Mouse (Mus musculus): ENCODE measurements at regions not wholly inside any gene's neighbourhood (a gene's known extent, or its start where the extent isn't known, plus 50 kb on each side); places are given as distances from the start of the nearest gene placed in this dataset.

DNA sequence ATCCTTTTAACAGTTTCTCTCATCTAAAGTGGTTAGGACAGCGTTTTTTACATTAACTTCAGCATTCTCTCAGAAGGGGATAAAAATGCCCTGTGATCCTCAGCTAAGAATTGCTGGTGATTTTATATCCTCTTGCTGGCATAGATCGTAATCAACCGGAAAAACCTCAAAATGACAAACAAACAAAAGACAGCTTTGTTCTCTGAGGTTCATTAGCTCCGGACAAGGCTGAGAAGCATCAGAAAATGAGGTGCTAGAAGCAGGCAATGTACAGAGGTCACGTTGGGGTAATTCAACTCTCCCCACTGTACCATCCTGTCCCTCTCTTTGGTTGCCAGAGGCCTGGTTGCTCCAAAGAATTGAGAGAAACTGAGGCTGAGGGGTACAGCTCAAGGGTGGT is 120.0 kb upstream of the Astn2 start:
- TF ChIP-seq CTCF (IDR thresholded peaks at IDR 0.05; ENCODE audit: low read depth) (no peak), EP300 (optimal IDR thresholded peaks at IDR 0.05) (no peak)
- H3K4me2 ChIP-seq (replicated peaks; ENCODE audit: low read depth): no peak overlapping the region
- H3K9ac ChIP-seq (ENCODE audit: low read length): no peak overlapping the region
- no peak overlapping the region for H3K4me3 ChIP-seq (ENCODE audit: low read depth, low read length)
- H3K27me3 ChIP-seq (ENCODE audit: control insufficient read depth, insufficient read depth, low read length): no peaks in the 10 kb centered on the region
- H3K4me1 ChIP-seq (replicated peaks; ENCODE audit: control insufficient read depth, insufficient read depth): no peaks in the 10 kb centered on the region
- DNase-seq (ENCODE audit: low spot score): no peak
- no peaks in the 10 kb centered on the region for H3K36me3 ChIP-seq (ENCODE audit: control insufficient read depth, insufficient read depth, low read length)
- H3K9me3 ChIP-seq (ENCODE audit: control insufficient read depth, low read length): no peaks in the 10 kb centered on the region
- no peak overlapping the region for H3K27ac ChIP-seq (replicated peaks)
- ATAC-seq (ENCODE audit: low FRiP score, low TSS enrichment): no peak
- WGBS: 75% methylated on average over 5 of the region's 5 CpGs

DNA sequence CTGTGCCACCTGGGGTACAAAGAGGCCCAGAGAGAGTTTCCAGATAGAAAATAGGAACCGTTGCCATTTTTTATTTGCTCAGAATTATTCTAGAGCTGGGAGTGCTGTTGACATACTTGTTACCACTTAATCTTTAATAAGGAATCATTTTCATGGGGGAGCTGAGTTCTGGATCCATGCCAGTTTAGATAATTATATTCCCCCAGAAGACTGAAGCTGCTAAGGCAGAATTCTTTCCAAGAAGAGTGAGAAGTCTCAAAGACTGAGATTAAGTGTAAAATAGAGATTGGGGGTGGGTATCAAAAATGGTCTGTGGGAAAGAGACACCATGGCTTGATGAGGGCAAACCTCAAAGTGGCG is 119.5 kb upstream of the Astn2 start:
- WGBS: 67% methylated on average over 2 of the region's 2 CpGs
- no peaks in the 10 kb centered on the region for H3K36me3 ChIP-seq (ENCODE audit: control insufficient read depth, insufficient read depth, low read length)
- ATAC-seq (ENCODE audit: low FRiP score, low TSS enrichment) (no peak), DNase-seq (ENCODE audit: low spot score) (no peak)
- no peak overlapping the region for H3K4me3 ChIP-seq (ENCODE audit: low read depth, low read length)
- no peaks in the 10 kb centered on the region for H3K27me3 ChIP-seq (ENCODE audit: control insufficient read depth, insufficient read depth, low read length)
- no peak overlapping the region for H3K27ac ChIP-seq (replicated peaks)
- TF ChIP-seq EP300 (optimal IDR thresholded peaks at IDR 0.05) (no peak), CTCF (IDR thresholded peaks at IDR 0.05; ENCODE audit: low read depth) (no peak)
- H3K4me1 ChIP-seq (replicated peaks; ENCODE audit: control insufficient read depth, insufficient read depth): no peaks in the 10 kb centered on the region
- H3K4me2 ChIP-seq (replicated peaks; ENCODE audit: low read depth): no peak overlapping the region
- H3K9ac ChIP-seq (ENCODE audit: low read length): no peak overlapping the region
- no peaks in the 10 kb centered on the region for H3K9me3 ChIP-seq (ENCODE audit: control insufficient read depth, low read length)

GRCm38 (mm10) chr4:66523238-66523885 is 119.0 kb upstream of the Astn2 start:
- H3K36me3 ChIP-seq (ENCODE audit: control insufficient read depth, insufficient read depth, low read length): no peaks in the 10 kb centered on the region
- no peaks in the 10 kb centered on the region for H3K27me3 ChIP-seq (ENCODE audit: control insufficient read depth, insufficient read depth, low read length)
- no peaks in the 10 kb centered on the region for H3K4me1 ChIP-seq (replicated peaks; ENCODE audit: control insufficient read depth, insufficient read depth)
- ATAC-seq (ENCODE audit: low FRiP score, low TSS enrichment) (no peak), DNase-seq (ENCODE audit: low spot score) (peak; percentile 21)
- no peak overlapping the region for H3K4me3 ChIP-seq (ENCODE audit: low read depth, low read length)
- H3K4me2 ChIP-seq (replicated peaks; ENCODE audit: low read depth): no peak overlapping the region
- no peak overlapping the region for H3K9ac ChIP-seq (ENCODE audit: low read length)
- no peak for TF ChIP-seq EP300 (optimal IDR thresholded peaks at IDR 0.05)
- TF ChIP-seq CTCF (IDR thresholded peaks at IDR 0.05; ENCODE audit: low read depth): peak; percentile 76
- no peak overlapping the region for H3K27ac ChIP-seq (replicated peaks)
- H3K9me3 ChIP-seq (ENCODE audit: control insufficient read depth, low read length): no peaks in the 10 kb centered on the region
- 45% methylated on average over 8 of the region's 8 CpGs for WGBS

DNA sequence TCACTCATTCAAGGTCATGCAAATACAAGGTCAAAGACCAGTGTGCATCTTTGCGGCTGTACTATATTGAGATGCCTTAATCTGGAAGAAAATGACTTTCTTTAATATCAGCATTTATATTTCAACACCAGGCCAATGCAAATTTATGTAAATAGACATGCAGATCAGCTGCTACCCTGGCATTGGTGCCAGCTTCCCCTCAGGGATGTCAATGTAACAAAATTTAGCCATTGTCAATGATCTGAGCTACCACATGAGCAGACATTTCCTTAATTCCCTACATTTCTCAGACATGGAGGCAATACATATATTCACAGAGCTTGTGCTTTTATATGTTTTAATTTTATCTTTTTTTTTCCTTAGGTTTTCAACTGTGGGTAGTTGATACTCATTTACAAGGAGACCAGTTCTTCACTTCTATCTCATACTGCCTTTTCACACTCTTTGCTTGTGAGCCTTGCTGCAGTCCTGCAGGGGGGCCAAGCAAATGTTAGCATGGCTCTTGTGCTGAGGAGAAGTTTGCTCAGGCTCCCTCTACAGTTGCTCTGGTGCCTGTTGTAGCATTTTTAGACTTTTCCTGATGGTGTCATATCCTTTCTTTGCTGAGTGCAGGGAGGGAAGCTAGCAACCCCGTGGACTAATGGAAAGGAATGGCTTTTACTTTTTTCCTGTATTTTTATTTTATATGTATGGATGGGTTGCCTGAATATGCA is 117.8 kb upstream of the Astn2 start:
- no peaks in the 10 kb centered on the region for H3K4me1 ChIP-seq (replicated peaks; ENCODE audit: control insufficient read depth, insufficient read depth)
- H3K9me3 ChIP-seq (ENCODE audit: control insufficient read depth, low read length): no peaks in the 10 kb centered on the region
- H3K27ac ChIP-seq (replicated peaks): no peak overlapping the region
- H3K27me3 ChIP-seq (ENCODE audit: control insufficient read depth, insufficient read depth, low read length): no peaks in the 10 kb centered on the region
- H3K36me3 ChIP-seq (ENCODE audit: control insufficient read depth, insufficient read depth, low read length): no peaks in the 10 kb centered on the region
- ATAC-seq (ENCODE audit: low FRiP score, low TSS enrichment): no peak
- DNase-seq (ENCODE audit: low spot score): no peak
- no peak overlapping the region for H3K4me3 ChIP-seq (ENCODE audit: low read depth, low read length)
- WGBS: 77% methylated on average over 2 of the region's 2 CpGs
- TF ChIP-seq CTCF (IDR thresholded peaks at IDR 0.05; ENCODE audit: low read depth) (no peak), EP300 (optimal IDR thresholded peaks at IDR 0.05) (no peak)
- H3K4me2 ChIP-seq (replicated peaks; ENCODE audit: low read depth): no peak overlapping the region
- H3K9ac ChIP-seq (ENCODE audit: low read length): no peak overlapping the region

DNA sequence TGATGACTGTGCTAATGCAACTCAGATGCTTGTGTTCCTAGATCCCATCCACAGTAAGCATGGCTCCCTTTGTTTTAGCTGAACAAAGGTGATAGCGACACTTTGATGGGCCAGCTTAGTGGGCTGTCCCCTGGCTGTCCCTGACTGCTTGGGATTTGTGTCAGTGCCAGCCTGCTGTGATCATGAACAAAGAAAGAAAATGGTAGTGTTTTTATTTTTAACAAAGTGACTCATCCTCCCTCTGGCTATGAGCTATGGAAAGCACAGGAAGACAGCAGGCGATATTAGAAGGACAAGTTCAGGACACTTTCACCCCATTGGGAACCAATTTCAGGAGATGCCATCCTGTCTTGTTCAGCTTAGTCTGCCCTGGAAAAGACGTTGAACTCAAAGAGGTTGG is 116.4 kb upstream of the Astn2 start:
- DNase-seq (ENCODE audit: low spot score) (no peak), ATAC-seq (ENCODE audit: low FRiP score, low TSS enrichment) (no peak)
- Histone ChIP-seq H3K27me3 (ENCODE audit: control insufficient read depth, insufficient read depth, low read length) (no peaks in the 10 kb centered on the region), H3K27ac (replicated peaks) (no peak overlapping the region), H3K9me3 (ENCODE audit: control insufficient read depth, low read length) (no peaks in the 10 kb centered on the region), H3K9ac (ENCODE audit: low read length) (no peak overlapping the region), H3K4me1 (replicated peaks; ENCODE audit: control insufficient read depth, insufficient read depth) (no peaks in the 10 kb centered on the region), H3K4me2 (replicated peaks; ENCODE audit: low read depth) (no peak overlapping the region), H3K4me3 (ENCODE audit: low read depth, low read length) (no peak overlapping the region), H3K36me3 (ENCODE audit: control insufficient read depth, insufficient read depth, low read length) (no peaks in the 10 kb centered on the region)
- TF ChIP-seq CTCF (IDR thresholded peaks at IDR 0.05; ENCODE audit: low read depth): no peak
- TF ChIP-seq EP300 (optimal IDR thresholded peaks at IDR 0.05): no peak
- WGBS: 75% methylated on average over 3 of the region's 3 CpGs

DNA sequence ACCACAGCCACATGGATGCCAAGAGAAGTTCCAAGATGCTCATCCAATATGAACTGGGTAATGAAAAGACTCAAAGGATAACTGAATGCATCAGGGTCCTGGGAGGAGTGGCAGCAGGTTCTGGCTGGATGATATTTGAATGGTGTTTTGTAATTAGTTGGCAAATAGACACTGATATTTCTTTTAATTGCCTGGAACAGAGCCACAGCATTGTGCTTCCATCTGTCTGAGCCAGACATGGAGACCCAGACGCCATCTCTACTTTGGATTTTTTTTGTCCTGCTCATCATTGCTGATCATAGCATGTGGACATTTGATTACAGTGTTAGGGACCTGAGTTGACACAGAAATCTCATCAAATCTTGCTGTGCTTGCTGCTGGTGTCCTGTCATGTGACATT is 111.4 kb upstream of the Astn2 start:
- DNase-seq (ENCODE audit: low spot score) (no peak), ATAC-seq (ENCODE audit: low FRiP score, low TSS enrichment) (no peak)
- Histone ChIP-seq H3K36me3 (ENCODE audit: control insufficient read depth, insufficient read depth, low read length) (no peaks in the 10 kb centered on the region), H3K9me3 (ENCODE audit: control insufficient read depth, low read length) (no peaks in the 10 kb centered on the region), H3K4me3 (ENCODE audit: low read depth, low read length) (no peak overlapping the region), H3K9ac (ENCODE audit: low read length) (no peak overlapping the region), H3K4me2 (replicated peaks; ENCODE audit: low read depth) (no peak overlapping the region), H3K27me3 (ENCODE audit: control insufficient read depth, insufficient read depth, low read length) (no peaks in the 10 kb centered on the region), H3K27ac (replicated peaks) (no peak overlapping the region), H3K4me1 (replicated peaks; ENCODE audit: control insufficient read depth, insufficient read depth) (no peaks in the 10 kb centered on the region)
- WGBS: 68% methylated on average over 1 of the region's 1 CpGs
- TF ChIP-seq EP300 (optimal IDR thresholded peaks at IDR 0.05): no peak
- TF ChIP-seq CTCF (IDR thresholded peaks at IDR 0.05; ENCODE audit: low read depth): no peak
